Mouse (Mus musculus) heart, embryonic 13.5 days (tissue): Measurements from ENCODE around the gene Rps21. TPM values are rescaled to one million over a fixed set of nuclear protein-coding genes. Genes with fewer than 3 reads are reported as not detected.
"Not testable (repeated sequence)": the region's sequence is repeated elsewhere in the genome, so short reads cannot be mapped to it uniquely, and the experiment has no call there.

Experiments
- ATAC-seq: fragments of 200-750 bp; cut with Nextera tagmentation; 2 replicates; pipeline ENCODE4 v1.8.0; 2017; ENCODE audit warnings: moderate TSS enrichment; ENCODE audit not compliant: insufficient number of reproducible peaks, low FRiP score, low TSS enrichment; ENCODE audit errors: extremely low read depth
- H3K27ac ChIP-seq: fragments of 300-500 bp; sonication (generic); replicated peaks from 2 replicates; pipeline ENCODE4 v1.5.1; 2015; ENCODE audit warnings: moderate library complexity, mild to moderate bottlenecking, inconsistent platforms
- H3K27me3 ChIP-seq: fragments of 300-500 bp; sonication (generic); replicated peaks from 2 replicates; pipeline ENCODE4 v1.6.1; 2015; ENCODE audit warnings: mild to moderate bottlenecking, inconsistent platforms
- H3K36me3 ChIP-seq: fragments of 300-500 bp; sonication (generic); 2 replicates; pipeline ENCODE4 v1.6.1; 2015; ENCODE audit warnings: mild to moderate bottlenecking, inconsistent platforms
- H3K4me1 ChIP-seq: fragments of 300-500 bp; sonication (generic); 2 replicates; pipeline ENCODE4 v1.6.1; 2015; ENCODE audit warnings: inconsistent platforms
- H3K4me2 ChIP-seq: fragments of 300-500 bp; sonication (generic); 2 replicates; pipeline ENCODE4 v1.6.1; 2015; ENCODE audit warnings: inconsistent platforms, mild to moderate bottlenecking, moderate library complexity
- H3K4me3 ChIP-seq: fragments of 300-500 bp; sonication (generic); 2 replicates; pipeline ENCODE4 v1.5.1; 2015; ENCODE audit warnings: moderate library complexity, mild to moderate bottlenecking, inconsistent platforms
- H3K9ac ChIP-seq: fragments of 300-500 bp; sonication (generic); 2 replicates; pipeline ENCODE4 v1.6.1; 2015; ENCODE audit warnings: inconsistent platforms, mild to moderate bottlenecking, moderate library complexity
- H3K9me3 ChIP-seq: fragments of 300-500 bp; sonication (generic); 2 replicates; pipeline ENCODE4 v1.6.1; 2016; ENCODE audit warnings: inconsistent platforms
- WGBS: fragments of 180-500 bp; shearing (Covaris S2); methylation state at CpG from one replicate; pipeline ENCODE4 v1.1.7; 2015; ENCODE audit warnings: mixed read lengths; 5-methylcytosine and 5-hydroxymethylcytosine counted together
- polyA plus RNA-seq: library from polyadenylated mRNA; unstranded; fragments of >200 nt; fragmentation: Nextera tagmentation; extraction: Ambion mirVana; gene quantifications from 2 replicates; pipeline ENCODE4 v1.2.1, GENCODE M21; 2015

The Rps21 gene
- polyA plus RNA-seq, 1 experiment from 2014 or later, result 332 TPM

GRCm38 (mm10) chr2:180259826-180260609, 2.8 kb downstream of the Rps21 start:
- 66% methylated on average over 17 of the region's 17 CpGs for WGBS
- H3K27me3 ChIP-seq, H3K27ac ChIP-seq, ATAC-seq, H3K9me3 ChIP-seq, H3K4me3 ChIP-seq, H3K9ac ChIP-seq, H3K4me2 ChIP-seq: not testable (repeated sequence)
- Histone ChIP-seq H3K4me1 (peaks cover 36% of the 10 kb centered on the region), H3K36me3 (peaks cover 69% of the 10 kb centered on the region)

- Histone ChIP-seq H3K9ac (no peak overlapping the region), H3K27ac (0 out of 2 replicates have a peak overlapping the region, but pooled peaks have one; percentile 39)
Observed at GRCm38 (mm10) chr2:180260610-180261480, 3.7 kb downstream of the Rps21 start.

GRCm38 (mm10) chr2:180261901-180262300, 4.7 kb downstream of the Rps21 start:
- H3K27me3 ChIP-seq, result no peaks in the 10 kb centered on the region
- H3K4me1 ChIP-seq, result peaks cover 25% of the 10 kb centered on the region
- peaks cover 82% of the 10 kb centered on the region for H3K36me3 ChIP-seq
- H3K4me3 ChIP-seq, result no peak overlapping the region
- 84% methylated on average over 7 of the region's 7 CpGs for WGBS
- no peak overlapping the region for H3K4me2 ChIP-seq
- no peak overlapping the region for H3K9ac ChIP-seq
- no peaks in the 10 kb centered on the region for H3K9me3 ChIP-seq
- ATAC-seq, result no peak
- peak overlapping the region; percentile 39; the same call in 1 of the 2 replicates for H3K27ac ChIP-seq

More at GRCm38 (mm10) chr2:180260610-180261480, 3.7 kb downstream of the Rps21 start:
- Histone ChIP-seq H3K36me3 (peaks cover 71% of the 10 kb centered on the region), H3K4me1 (peaks cover 33% of the 10 kb centered on the region), H3K27me3 (no peaks in the 10 kb centered on the region), H3K9me3 (no peaks in the 10 kb centered on the region), H3K4me2 (no peak overlapping the region), H3K4me3 (no peak overlapping the region)
- no peak for ATAC-seq
- WGBS, result 60% methylated on average over 8 of the region's 8 CpGs

DNA sequence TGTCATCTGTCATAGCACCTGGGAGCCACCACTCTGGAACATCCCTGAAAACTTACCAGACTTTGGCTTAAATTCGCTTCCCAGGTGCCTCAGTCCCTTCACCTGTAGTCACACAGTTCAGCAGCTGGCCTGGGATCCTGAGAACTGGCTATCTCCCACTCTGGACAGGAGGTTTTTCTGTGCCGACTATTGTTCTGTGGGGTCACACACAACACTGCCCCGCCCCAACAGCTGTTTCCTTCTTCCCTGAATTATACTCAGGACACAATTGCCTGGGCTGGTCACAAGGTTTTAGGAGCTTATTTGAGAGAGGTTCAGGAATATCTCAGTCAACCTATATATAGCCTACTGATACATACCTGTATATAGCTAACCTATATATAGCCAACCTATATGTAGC, 5.3 kb downstream of the Rps21 start:
- Histone ChIP-seq H3K4me1 (peaks cover 25% of the 10 kb centered on the region), H3K36me3 (peaks cover 87% of the 10 kb centered on the region), H3K27ac (peak overlapping the region; percentile 46; the same call in 1 of the 2 replicates), H3K27me3 (no peaks in the 10 kb centered on the region), H3K9ac (no peak overlapping the region), H3K4me2 (no peak overlapping the region), H3K4me3 (no peak overlapping the region), H3K9me3 (no peaks in the 10 kb centered on the region)
- ATAC-seq, result peak; percentile 15; the same call in 1 of the 2 replicates
- WGBS, result 52% methylated on average over 3 of the region's 3 CpGs

DNA sequence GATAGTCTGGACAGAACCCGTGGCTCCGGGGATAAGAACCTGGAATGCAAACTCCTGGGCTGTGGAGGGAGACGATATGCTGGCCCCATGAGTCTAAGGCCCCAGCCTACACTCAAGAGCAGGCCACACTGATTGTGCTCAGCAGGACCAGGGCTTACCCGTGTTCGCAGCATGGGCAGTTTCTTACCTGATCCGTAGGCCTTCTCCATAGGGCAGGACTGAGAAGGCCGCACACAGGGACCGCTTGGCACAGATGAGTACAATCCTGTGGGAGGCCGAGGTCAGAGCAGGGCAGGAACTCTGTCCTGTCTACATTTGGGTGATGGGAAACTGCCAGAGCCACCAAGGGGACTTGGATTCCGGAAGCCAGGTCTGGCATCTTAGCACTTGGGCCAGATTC, 5.7 kb downstream of the Rps21 start:
- ATAC-seq, result no peak
- Histone ChIP-seq H3K4me2 (no peak overlapping the region), H3K9me3 (no peaks in the 10 kb centered on the region), H3K27ac (peak overlapping the region; percentile 46), H3K4me3 (no peak overlapping the region), H3K36me3 (peaks cover 89% of the 10 kb centered on the region), H3K9ac (peak overlapping the region; percentile 29; the same call in 1 of the 2 replicates), H3K27me3 (no peaks in the 10 kb centered on the region), H3K4me1 (peaks cover 21% of the 10 kb centered on the region)
- 72% methylated on average over 10 of the region's 10 CpGs for WGBS

DNA sequence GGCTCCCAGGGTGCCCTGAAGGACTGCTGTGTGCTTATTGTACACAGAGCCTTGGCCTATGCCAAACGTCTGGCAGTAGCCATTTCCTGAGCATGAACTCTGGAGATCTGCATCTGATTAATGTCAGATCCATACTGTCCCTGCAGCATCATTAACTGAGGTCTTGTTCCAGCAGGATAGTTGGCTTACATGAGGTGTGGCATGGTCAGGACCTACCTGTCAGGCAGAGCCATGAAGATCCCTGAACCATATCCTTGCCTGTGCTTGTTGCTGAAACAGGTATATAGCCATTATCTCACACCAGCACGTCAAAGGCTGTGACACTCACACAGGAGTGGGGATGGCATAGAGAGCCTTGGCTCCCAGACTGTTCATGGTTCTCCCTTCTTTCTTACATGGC, 10.8 kb downstream of the Rps21 start:
- H3K4me3 ChIP-seq, result no peak overlapping the region

GRCm38 (mm10) chr2:180269329-180269728, 12.2 kb downstream of the Rps21 start:
- no peak for ATAC-seq

More for the DNA sequence above, 10.8 kb downstream of the Rps21 start:
- 68% methylated on average over 2 of the region's 2 CpGs for WGBS
- ATAC-seq, result no peak
- no peak overlapping the region for H3K9ac ChIP-seq
- peaks cover 35% of the 10 kb centered on the region for H3K4me1 ChIP-seq
- H3K36me3 ChIP-seq, result peaks cover 70% of the 10 kb centered on the region
- H3K27ac ChIP-seq, result no peak overlapping the region
- no peaks in the 10 kb centered on the region for H3K9me3 ChIP-seq
- no peaks in the 10 kb centered on the region for H3K27me3 ChIP-seq
- H3K4me2 ChIP-seq, result no peak overlapping the region

DNA sequence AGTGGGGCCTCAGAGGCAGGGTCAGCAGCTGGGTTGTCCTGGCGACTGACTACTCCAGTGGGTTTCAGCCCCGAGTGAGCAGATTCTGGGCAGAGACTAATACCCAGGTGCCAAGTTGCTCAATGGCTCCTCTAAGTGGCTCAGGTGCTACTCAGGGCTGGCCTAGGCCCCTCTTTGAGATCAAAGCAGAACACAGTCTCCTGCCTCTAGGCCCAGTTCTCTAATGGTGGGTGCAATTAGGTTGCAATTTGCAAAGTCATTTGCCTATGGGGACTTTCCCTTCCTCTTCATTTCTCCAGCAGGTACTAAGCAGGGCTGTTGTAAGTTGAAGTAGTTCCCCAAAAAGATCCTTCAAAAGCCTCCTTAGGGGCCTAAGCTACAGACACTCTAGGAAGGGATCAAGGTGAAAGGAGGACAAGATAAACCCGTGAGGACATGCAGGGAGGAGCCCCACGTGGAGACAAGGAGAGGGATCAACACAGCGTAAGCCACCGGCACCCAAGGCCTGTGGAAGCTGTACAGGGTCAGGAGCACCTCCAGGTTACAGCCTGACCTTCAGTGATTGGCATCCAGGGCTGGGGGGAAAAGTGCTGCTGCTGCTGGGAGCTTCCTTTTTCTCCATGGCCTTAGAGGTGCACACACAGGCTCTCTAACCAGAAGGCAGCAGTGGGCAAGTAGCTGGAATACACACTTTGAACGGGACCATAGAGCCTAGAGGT, 13.5 kb downstream of the Rps21 start:
- H3K9me3 ChIP-seq, result no peaks in the 10 kb centered on the region
- H3K4me3 ChIP-seq, result no peak overlapping the region
- 58% methylated on average over 7 of the region's 7 CpGs for WGBS
- peak overlapping the region; percentile 98 for H3K9ac ChIP-seq
- no peak overlapping the region for H3K4me2 ChIP-seq
- peaks cover 51% of the 10 kb centered on the region for H3K36me3 ChIP-seq
- H3K27me3 ChIP-seq, result no peaks in the 10 kb centered on the region
- no peak overlapping the region for H3K27ac ChIP-seq
- H3K4me1 ChIP-seq, result peaks cover 42% of the 10 kb centered on the region
- no peak for ATAC-seq

More at GRCm38 (mm10) chr2:180269329-180269728, 12.2 kb downstream of the Rps21 start:
- Histone ChIP-seq H3K9ac (no peak overlapping the region), H3K27ac (no peak overlapping the region), H3K36me3 (peaks cover 56% of the 10 kb centered on the region), H3K27me3 (no peaks in the 10 kb centered on the region), H3K4me1 (peaks cover 38% of the 10 kb centered on the region), H3K9me3 (no peaks in the 10 kb centered on the region), H3K4me2 (no peak overlapping the region), H3K4me3 (no peak overlapping the region)
- WGBS, result 85% methylated on average over 10 of the region's 10 CpGs

GRCm38 (mm10) chr2:180271804-180272395, 14.7 kb downstream of the Rps21 start:
- no peak for ATAC-seq
- H3K36me3 ChIP-seq, result peaks cover 39% of the 10 kb centered on the region
- peaks cover 52% of the 10 kb centered on the region for H3K4me1 ChIP-seq
- no peaks in the 10 kb centered on the region for H3K9me3 ChIP-seq
- H3K4me2 ChIP-seq, result peak overlapping the region; percentile 97
- H3K9ac ChIP-seq, result peak overlapping the region; percentile 98
- no peak overlapping the region for H3K27ac ChIP-seq
- H3K27me3 ChIP-seq, result no peaks in the 10 kb centered on the region
- H3K4me3 ChIP-seq, result peak overlapping the region; percentile 91
- 65% methylated on average over 5 of the region's 5 CpGs for whole genome bisulfite sequencing

DNA sequence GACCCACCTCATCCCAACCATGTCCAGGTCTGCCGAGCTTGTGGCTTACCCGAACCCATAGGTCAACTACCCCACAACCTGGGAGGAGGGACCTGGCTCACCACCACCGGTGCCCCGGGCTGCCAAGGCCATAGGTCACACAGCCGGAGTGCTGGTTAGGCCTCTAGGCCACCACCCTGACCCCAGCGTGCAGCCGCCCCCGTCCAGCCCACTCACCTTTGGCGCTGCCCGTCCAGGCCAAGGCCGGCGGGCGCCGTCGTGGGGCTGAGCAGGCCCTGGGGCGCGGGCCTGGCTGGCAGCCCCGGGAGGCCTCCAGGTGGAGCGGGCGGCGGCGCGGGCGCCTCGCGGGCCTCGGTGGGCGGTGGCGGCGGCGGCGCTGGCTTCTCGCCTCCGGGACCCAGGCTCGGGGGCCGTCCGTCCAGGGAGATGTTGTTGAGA, 15.7 kb downstream of the Rps21 start:
- H3K4me1 ChIP-seq, result peaks cover 62% of the 10 kb centered on the region
- ATAC-seq, result peak; percentile 21

More for the DNA sequence above, 15.7 kb downstream of the Rps21 start:
- no peaks in the 10 kb centered on the region for H3K9me3 ChIP-seq
- H3K4me3 ChIP-seq, result peak overlapping the region; percentile 91
- 0% methylated on average over 19 of the region's 37 CpGs for WGBS
- no peaks in the 10 kb centered on the region for H3K27me3 ChIP-seq
- H3K4me2 ChIP-seq, result peak overlapping the region; percentile 97
- H3K27ac ChIP-seq, result peak overlapping the region; percentile 63
- peaks cover 31% of the 10 kb centered on the region for H3K36me3 ChIP-seq
- H3K9ac ChIP-seq, result peak overlapping the region; percentile 98
